Mouse (Mus musculus) heart, postnatal 0 days (tissue): ENCODE measurements around the gene Sgo2a.

ENCODE experiments used
- CTCF ChIP-seq: IDR thresholded peaks from 2 replicates; pipeline ENCODE4 v1.5.1; 2016; ENCODE audit warnings: antibody characterized with exemption, control low read depth, low read depth
- EP300 ChIP-seq: IDR thresholded peaks from 2 replicates; pipeline ENCODE4 v1.6.1; 2016; ENCODE audit warnings: antibody characterized with exemption, low read depth

DNA sequence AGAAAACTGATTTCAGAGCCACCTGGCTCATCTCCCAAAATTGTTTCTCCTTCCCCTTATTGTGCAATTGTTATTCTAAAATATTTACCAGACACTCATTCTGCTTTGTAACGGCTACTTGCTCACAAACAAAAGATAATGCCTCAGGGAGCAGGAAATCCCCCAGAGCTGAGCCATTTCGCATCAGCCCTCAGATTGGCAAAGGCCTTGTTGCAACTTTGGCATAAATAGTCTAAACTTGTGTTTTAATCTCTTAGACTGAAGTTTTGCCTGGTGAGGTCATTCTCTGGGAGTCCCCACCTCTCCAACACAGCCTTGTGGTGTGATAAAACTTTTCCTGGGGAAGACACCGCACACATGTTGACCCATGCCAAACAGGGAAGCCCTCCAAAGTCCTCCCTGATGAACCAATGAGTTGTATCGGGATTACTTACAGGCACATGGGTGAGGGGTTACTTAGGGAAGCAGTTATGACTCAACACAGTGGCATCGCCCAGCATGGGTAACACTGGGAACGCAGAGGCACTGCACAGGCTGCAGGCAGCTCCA, 6.6 kb upstream of the Sgo2a start:
- no peak for TF ChIP-seq EP300
- no peak for TF ChIP-seq CTCF
